19 mouse cellular contexts compared by ENCODE assay signal in the genomic region with DNA sequence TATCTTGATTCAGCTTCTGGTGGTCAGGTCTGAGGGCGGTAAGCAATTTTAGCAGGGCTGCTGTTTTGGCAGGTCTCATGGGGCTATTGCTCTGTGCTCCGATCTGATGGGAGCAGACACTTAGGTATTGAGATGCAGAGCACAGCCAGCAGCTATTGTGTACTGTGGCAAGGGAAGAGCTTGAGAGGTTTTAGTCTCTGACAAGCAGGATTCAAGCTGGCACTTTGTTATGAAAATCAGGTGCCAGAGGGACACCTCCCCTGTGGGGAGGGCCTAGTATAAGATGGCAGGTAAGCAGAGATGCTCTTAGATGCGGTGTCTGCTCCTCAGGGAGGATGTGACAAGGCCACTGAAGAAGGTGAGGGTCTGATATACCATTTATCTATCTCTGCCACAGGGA.
DNase-seq lines count a peak whose midpoint lies in the region; ATAC-seq and TF ChIP-seq lines count a peak whose summit lies in the region.
"Had no signal": no experiment of that assay in that cellular context is flagged by ENCODE, and none has a peak within 500 bp of the region (broad histone marks: within the 10 kb centered on the region; RNA-seq: fewer than 3 reads in every experiment).

No protein-coding gene starts in this region.

- H3K4me3 ChIP-seq in hindbrain, embryonic 16.5 days (ENCODE audit: low read length) = no peak overlapping the region
- no peak overlapping the region for H3K4me3 ChIP-seq in midbrain, postnatal 0 days (ENCODE audit: low read depth, low read length)
- H3K4me3 ChIP-seq: embryonic facial prominence, embryonic 12.5 days; heart, embryonic 13.5 days; left cerebral cortex, adult 2 months; limb, embryonic 10.5 days had no signal

- no peaks in the 10 kb centered on the region; the same call in 1 of the 2 replicates for H3K9me3 ChIP-seq in hindbrain, embryonic 16.5 days (ENCODE audit: control insufficient read depth, low read length)
- no peaks in the 10 kb centered on the region for H3K9me3 ChIP-seq in midbrain, postnatal 0 days (ENCODE audit: low read length)
- H3K9me3 ChIP-seq: heart, embryonic 13.5 days; limb, embryonic 10.5 days had no signal

- no peak overlapping the region for H3K27ac ChIP-seq in hindbrain, embryonic 16.5 days (ENCODE audit: low read depth, low read length)
- no peak overlapping the region for H3K27ac ChIP-seq in midbrain, postnatal 0 days (ENCODE audit: low read depth, low read length)
- H3K27ac ChIP-seq: embryonic facial prominence, embryonic 12.5 days; heart, embryonic 13.5 days; kidney, postnatal 0 days; left cerebral cortex, adult 2 months; limb, embryonic 10.5 days; macrophage had no signal

- ATAC-seq in hindbrain, embryonic 16.5 days = peak; percentile 46; the same call in 1 of the 2 replicates
- ATAC-seq in midbrain, postnatal 0 days (ENCODE audit: low FRiP score) = 0 out of 2 replicates have a peak, but pooled peaks have one; percentile 49
- ATAC-seq: intestine, postnatal 0 days had no signal

- no peaks in the 10 kb centered on the region for H3K36me3 ChIP-seq in hindbrain, embryonic 16.5 days (ENCODE audit: control insufficient read depth, insufficient read depth, low read length)
- no peaks in the 10 kb centered on the region for H3K36me3 ChIP-seq in midbrain, postnatal 0 days (ENCODE audit: insufficient read depth, low read length)
- H3K36me3 ChIP-seq: embryonic facial prominence, embryonic 12.5 days; heart, embryonic 13.5 days; limb, embryonic 10.5 days had no signal

- no peak for TF ChIP-seq CTCF in midbrain, postnatal 0 days (IDR thresholded peaks at IDR 0.05)

- WGBS in hindbrain, embryonic 16.5 days = 13% methylated on average over 3 of the region's 3 CpGs
- 19% methylated on average over 3 of the region's 3 CpGs for WGBS in midbrain, postnatal 0 days

- no peaks in the 10 kb centered on the region for H3K4me1 ChIP-seq in hindbrain, embryonic 16.5 days (ENCODE audit: control insufficient read depth, insufficient read depth, low read depth, low read length)
- H3K4me1 ChIP-seq in midbrain, postnatal 0 days (ENCODE audit: insufficient read depth, low read length) = no peaks in the 10 kb centered on the region
- H3K4me1 ChIP-seq: embryonic facial prominence, embryonic 12.5 days; heart, embryonic 13.5 days; limb, embryonic 10.5 days had no signal

- peak; percentile 55 for DNase-seq in heart, adult 11 months
- DNase-seq in heart, postnatal 36 days = no peak
- peak; percentile 75 for DNase-seq in ZHBTc4 (ENCODE audit: low read depth, low spot score)
- no peak for DNase-seq in midbrain, postnatal 0 days (ENCODE audit: low spot score)
- DNase-seq in kidney, adult 11 months = no peak
- DNase-seq in Muller cell, postnatal 12 days (ENCODE audit: inconsistent ontology term) = no peak
- DNase-seq: adrenal gland, postnatal 14 days; cerebellum, adult 8-10 months; lung, adult 2 months; thymus, postnatal 4 days had no signal

- H3K9ac ChIP-seq in hindbrain, embryonic 16.5 days (ENCODE audit: low read depth, low read length) = no peak overlapping the region
- H3K9ac ChIP-seq in midbrain, postnatal 0 days (replicated peaks; ENCODE audit: low read length, poor library complexity, severe bottlenecking) = no peak overlapping the region
- H3K9ac ChIP-seq: embryonic facial prominence, embryonic 12.5 days; heart, embryonic 13.5 days had no signal

- H3K27me3 ChIP-seq in hindbrain, embryonic 16.5 days (replicated peaks; ENCODE audit: control insufficient read depth, insufficient read depth, low read length) = no peaks in the 10 kb centered on the region
- H3K27me3 ChIP-seq in midbrain, postnatal 0 days (ENCODE audit: insufficient read depth, low read length) = no peaks in the 10 kb centered on the region
- H3K27me3 ChIP-seq: embryonic facial prominence, embryonic 12.5 days; heart, embryonic 13.5 days had no signal

- no peak overlapping the region for H3K4me2 ChIP-seq in hindbrain, embryonic 16.5 days (ENCODE audit: low read length)
- H3K4me2 ChIP-seq in midbrain, postnatal 0 days (ENCODE audit: low read depth, low read length, poor library complexity, severe bottlenecking) = no peak overlapping the region
- H3K4me2 ChIP-seq: embryonic facial prominence, embryonic 12.5 days; heart, embryonic 13.5 days; liver, embryonic 11.5 days had no signal

- intact Hi-C loops in heart, postnatal 36 days (cut with DNase I) = no loop called here

Comparison
In these comparisons a context has a peak if more than half of its experiments do, and no peak if none do; other contexts are left out.
1. DNase-seq: peak in heart, adult 11 months (single experiment) and ZHBTc4 (single experiment); none in heart, postnatal 36 days (0 of 2), midbrain, postnatal 0 days (single experiment), kidney, adult 11 months (single experiment) and Muller cell, postnatal 12 days (single experiment).